Mouse (Mus musculus): Measurements from ENCODE around the gene Tns1. TPM values are rescaled to one million over a fixed set of nuclear protein-coding genes. Genes with fewer than 3 reads are reported as not detected.

The Tns1 gene
- total and polyA plus RNA-seq, 2 experiments: 17.9 to 47.9 TPM

DNA sequence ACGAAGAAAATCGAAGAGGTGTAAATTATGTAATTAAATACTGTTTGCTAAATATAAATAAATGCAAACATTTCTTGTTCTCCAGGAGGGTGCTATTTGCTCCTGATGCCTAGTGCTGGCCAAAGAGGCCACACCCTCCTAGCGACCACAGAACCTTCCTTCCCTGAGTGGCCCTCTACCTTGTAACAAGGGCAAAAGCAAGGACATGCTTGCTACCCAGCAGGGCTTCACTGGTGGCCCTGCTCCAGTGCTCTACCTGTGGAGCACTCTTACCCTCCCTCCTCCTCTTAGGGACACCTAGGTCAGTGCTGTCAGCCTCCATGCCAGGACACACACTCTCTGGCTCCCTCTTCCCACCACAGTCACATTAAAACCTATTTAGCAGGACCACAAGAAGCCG, 166.8 kb downstream of the Tns1 start:
- no peak overlapping the region for H3K27ac ChIP-seq (replicated peaks; ENCODE audit: insufficient read depth, low read depth, low read length)
- peaks cover 9% of the 10 kb centered on the region for H3K36me3 ChIP-seq (ENCODE audit: control insufficient read depth, insufficient read depth, low read length)
- H3K9ac ChIP-seq (ENCODE audit: low read depth, low read length): no peak overlapping the region
- no peaks in the 10 kb centered on the region; the same call in 1 of the 2 replicates for H3K79me2 ChIP-seq (ENCODE audit: control insufficient read depth, insufficient read depth, low read length)
- no peaks in the 10 kb centered on the region for H3K27me3 ChIP-seq (ENCODE audit: control insufficient read depth, insufficient read depth, low read length)
- TF ChIP-seq POLR2A (IDR thresholded peaks at IDR 0.05; ENCODE audit: extremely low read depth, insufficient read depth, low read length) (no peak), CTCF (IDR thresholded peaks at IDR 0.05; ENCODE audit: low read depth, low read length) (no peak)
- no peak for DNase-seq (ENCODE audit: extremely low read depth, low read depth, low spot score)
- no peaks in the 10 kb centered on the region; the same call in 1 of the 2 replicates for H3K4me1 ChIP-seq (ENCODE audit: control insufficient read depth, insufficient read depth, low read length)
- 69% methylated on average over 4 of the region's 4 CpGs for WGBS
- H3K4me3 ChIP-seq (ENCODE audit: insufficient read depth, low read depth, low read length): no peak overlapping the region

GRCm38 (mm10) chr1:73956320-73956719, 167.9 kb downstream of the Tns1 start:
- TF ChIP-seq POLR2A (IDR thresholded peaks at IDR 0.05; ENCODE audit: extremely low read depth, insufficient read depth, low read length) (no peak), CTCF (IDR thresholded peaks at IDR 0.05; ENCODE audit: low read depth, low read length) (no peak)
- H3K27ac ChIP-seq (replicated peaks; ENCODE audit: insufficient read depth, low read depth, low read length): no peak overlapping the region
- H3K36me3 ChIP-seq (ENCODE audit: control insufficient read depth, insufficient read depth, low read length): peaks cover 15% of the 10 kb centered on the region
- WGBS: 81% methylated on average over 1 of the region's 1 CpGs
- H3K4me3 ChIP-seq (ENCODE audit: insufficient read depth, low read depth, low read length): no peak overlapping the region
- H3K4me1 ChIP-seq (ENCODE audit: control insufficient read depth, insufficient read depth, low read length): no peaks in the 10 kb centered on the region; the same call in 1 of the 2 replicates
- no peaks in the 10 kb centered on the region for H3K27me3 ChIP-seq (ENCODE audit: control insufficient read depth, insufficient read depth, low read length)
- no peaks in the 10 kb centered on the region; the same call in 1 of the 2 replicates for H3K79me2 ChIP-seq (ENCODE audit: control insufficient read depth, insufficient read depth, low read length)
- no peak for DNase-seq (ENCODE audit: extremely low read depth, low read depth, low spot score)
- no peak overlapping the region for H3K9ac ChIP-seq (ENCODE audit: low read depth, low read length)

GRCm38 (mm10) chr1:73955259-73955842, 168.9 kb downstream of the Tns1 start:
- H3K9ac ChIP-seq (ENCODE audit: low read depth, low read length): no peak overlapping the region

DNA sequence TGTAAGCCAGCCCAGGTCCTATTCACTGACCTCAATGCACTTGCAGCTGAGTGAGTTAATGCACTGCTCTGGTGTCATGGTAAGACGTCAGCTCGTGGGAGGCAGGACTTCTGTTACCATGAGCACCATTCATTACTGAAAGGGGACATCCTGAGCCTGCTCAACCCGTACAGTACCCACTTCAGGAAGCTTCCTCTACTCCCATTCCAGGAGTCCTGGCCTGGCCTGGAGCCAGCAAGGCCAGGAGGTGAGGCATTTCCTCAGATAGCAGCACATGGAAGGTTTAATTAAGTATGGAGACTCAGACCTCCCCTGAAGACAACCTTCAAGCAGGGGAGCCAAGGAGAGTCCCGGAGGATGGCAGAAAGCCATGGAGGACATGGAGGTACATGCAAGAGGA, 169.6 kb downstream of the Tns1 start:
- Histone ChIP-seq H3K36me3 (ENCODE audit: control insufficient read depth, insufficient read depth, low read length) (peaks cover 26% of the 10 kb centered on the region), H3K9ac (ENCODE audit: low read depth, low read length) (no peak overlapping the region), H3K4me1 (ENCODE audit: control insufficient read depth, insufficient read depth, low read length) (no peaks in the 10 kb centered on the region; the same call in 1 of the 2 replicates), H3K27ac (replicated peaks; ENCODE audit: insufficient read depth, low read depth, low read length) (no peak overlapping the region), H3K27me3 (ENCODE audit: control insufficient read depth, insufficient read depth, low read length) (no peaks in the 10 kb centered on the region), H3K4me3 (ENCODE audit: insufficient read depth, low read depth, low read length) (no peak overlapping the region), H3K79me2 (ENCODE audit: control insufficient read depth, insufficient read depth, low read length) (no peaks in the 10 kb centered on the region; the same call in 1 of the 2 replicates)
- 61% methylated on average over 4 of the region's 4 CpGs for WGBS
- TF ChIP-seq CTCF (IDR thresholded peaks at IDR 0.05; ENCODE audit: low read depth, low read length) (no peak), POLR2A (IDR thresholded peaks at IDR 0.05; ENCODE audit: extremely low read depth, insufficient read depth, low read length) (no peak)
- DNase-seq (ENCODE audit: extremely low read depth, low read depth, low spot score): no peak

More at GRCm38 (mm10) chr1:73955259-73955842, 168.9 kb downstream of the Tns1 start:
- no peaks in the 10 kb centered on the region for H3K27me3 ChIP-seq (ENCODE audit: control insufficient read depth, insufficient read depth, low read length)
- no peak overlapping the region for H3K4me3 ChIP-seq (ENCODE audit: insufficient read depth, low read depth, low read length)
- H3K27ac ChIP-seq (replicated peaks; ENCODE audit: insufficient read depth, low read depth, low read length): no peak overlapping the region
- 47% methylated on average over 4 of the region's 4 CpGs for WGBS
- peaks cover 22% of the 10 kb centered on the region for H3K36me3 ChIP-seq (ENCODE audit: control insufficient read depth, insufficient read depth, low read length)
- no peaks in the 10 kb centered on the region; the same call in 1 of the 2 replicates for H3K4me1 ChIP-seq (ENCODE audit: control insufficient read depth, insufficient read depth, low read length)
- H3K79me2 ChIP-seq (ENCODE audit: control insufficient read depth, insufficient read depth, low read length): no peaks in the 10 kb centered on the region; the same call in 1 of the 2 replicates
- DNase-seq (ENCODE audit: extremely low read depth, low read depth, low spot score): no peak
- TF ChIP-seq CTCF (IDR thresholded peaks at IDR 0.05; ENCODE audit: low read depth, low read length) (no peak), POLR2A (IDR thresholded peaks at IDR 0.05; ENCODE audit: extremely low read depth, insufficient read depth, low read length) (no peak)

DNA sequence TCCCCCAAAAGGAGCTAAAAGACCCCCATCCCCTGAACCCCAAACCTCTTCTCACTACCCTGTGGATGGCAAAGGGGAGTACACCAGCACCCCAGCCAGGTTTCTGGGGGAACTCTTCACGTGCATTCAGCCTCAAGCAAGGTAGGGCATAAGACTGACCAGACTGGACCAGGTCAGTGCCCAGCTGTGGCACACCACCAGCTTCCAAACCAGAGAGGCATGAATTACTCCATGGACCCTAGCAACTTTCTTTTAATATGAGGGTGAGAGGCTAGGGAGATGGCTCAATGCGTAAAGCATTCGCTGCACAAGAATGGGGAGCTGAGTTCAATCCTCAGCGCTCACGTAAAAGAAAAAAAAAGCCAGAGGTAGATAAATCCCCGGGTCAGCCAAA, 170.2 kb downstream of the Tns1 start:
- TF ChIP-seq CTCF (IDR thresholded peaks at IDR 0.05; ENCODE audit: low read depth, low read length) (no peak), POLR2A (IDR thresholded peaks at IDR 0.05; ENCODE audit: extremely low read depth, insufficient read depth, low read length) (no peak)
- DNase-seq (ENCODE audit: extremely low read depth, low read depth, low spot score): no peak
- H3K79me2 ChIP-seq (ENCODE audit: control insufficient read depth, insufficient read depth, low read length): no peaks in the 10 kb centered on the region; the same call in 1 of the 2 replicates
- no peak overlapping the region for H3K4me3 ChIP-seq (ENCODE audit: insufficient read depth, low read depth, low read length)
- peaks cover 26% of the 10 kb centered on the region for H3K36me3 ChIP-seq (ENCODE audit: control insufficient read depth, insufficient read depth, low read length)
- 93% methylated on average over 6 of the region's 6 CpGs for WGBS
- H3K27ac ChIP-seq (replicated peaks; ENCODE audit: insufficient read depth, low read depth, low read length): no peak overlapping the region
- H3K9ac ChIP-seq (ENCODE audit: low read depth, low read length): no peak overlapping the region
- no peaks in the 10 kb centered on the region; the same call in 1 of the 2 replicates for H3K4me1 ChIP-seq (ENCODE audit: control insufficient read depth, insufficient read depth, low read length)
- no peaks in the 10 kb centered on the region for H3K27me3 ChIP-seq (ENCODE audit: control insufficient read depth, insufficient read depth, low read length)

Measured in liver, adult 2 months (tissue).